In the genomic region with DNA sequence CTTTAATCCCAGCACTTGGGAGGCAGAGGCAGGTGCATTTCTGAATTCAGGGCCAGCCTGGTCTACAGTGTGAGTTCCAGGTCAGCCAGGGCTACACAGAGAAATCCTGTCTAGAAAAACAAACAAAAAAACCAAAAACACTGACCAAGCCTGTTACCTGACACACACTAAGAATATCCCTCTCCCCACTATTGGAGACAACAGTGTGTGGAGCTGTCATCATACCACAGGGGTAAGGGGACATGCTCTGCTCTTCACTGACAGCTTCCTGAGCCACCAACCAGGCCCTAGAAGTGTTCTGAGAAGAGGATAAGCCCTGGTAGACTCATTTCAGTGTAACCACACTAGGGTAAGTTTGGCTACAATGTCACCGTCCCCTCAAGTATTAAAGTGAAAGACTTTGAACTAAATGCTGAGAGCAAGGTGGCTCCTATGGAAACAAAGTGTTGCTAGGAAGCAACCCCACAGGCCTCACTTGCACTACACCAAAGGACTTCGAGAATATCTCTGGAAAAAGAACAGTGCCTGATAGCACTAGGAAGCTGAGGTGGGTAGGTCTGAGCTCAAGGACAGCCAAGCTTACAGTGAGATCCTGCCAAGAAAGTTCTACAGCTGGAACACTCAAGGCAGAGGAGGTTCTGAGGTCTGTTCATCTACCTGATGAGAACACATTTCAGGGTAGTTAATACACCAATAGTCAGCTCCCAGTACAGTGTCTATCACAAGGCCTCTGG, we compare ENCODE assay signal across 9 mouse cellular contexts. TPM values are rescaled to one million over a fixed set of nuclear protein-coding genes. Genes with fewer than 3 reads are reported as not detected.
DNase-seq lines count a peak whose midpoint lies in the region; ATAC-seq and TF ChIP-seq lines count a peak whose summit lies in the region.
"Had no signal": no experiment of that assay in that cellular context is flagged by ENCODE, and none has a peak within 500 bp of the region (broad histone marks: within the 10 kb centered on the region; RNA-seq: fewer than 3 reads in every experiment).

No protein-coding gene starts in this region.

- H3K4me1 ChIP-seq in erythroblast, embryonic 14.5 days (ENCODE audit: control insufficient read depth): peaks cover 39% of the 10 kb centered on the region
- peaks cover 37% of the 10 kb centered on the region for H3K4me1 ChIP-seq in hindbrain, embryonic 10.5 days (replicated peaks)
- peaks cover 21% of the 10 kb centered on the region for H3K4me1 ChIP-seq in liver, embryonic 16.5 days (ENCODE audit: control insufficient read depth, low read depth, low read length)

- peaks cover 3% of the 10 kb centered on the region for H3K9me3 ChIP-seq in erythroblast, embryonic 14.5 days (ENCODE audit: control insufficient read depth, low read length)
- H3K9me3 ChIP-seq in hindbrain, embryonic 10.5 days: no peaks in the 10 kb centered on the region
- H3K9me3 ChIP-seq in liver, embryonic 16.5 days (replicated peaks; ENCODE audit: control insufficient read depth, low read length): no peaks in the 10 kb centered on the region

- no peak for DNase-seq in hindbrain, embryonic 10.5 days (ENCODE audit: low spot score)
- no peak for DNase-seq in layer of hippocampus, adult 11-12 months (ENCODE audit: low spot score)
- no peak for DNase-seq in kidney, adult 9 months
- DNase-seq: adrenal gland, adult 2 months had no signal

- WGBS in hindbrain, embryonic 10.5 days: 79% methylated on average over 2 of the region's 2 CpGs
- WGBS in liver, embryonic 16.5 days (ENCODE audit: insufficient replicate concordance): 44% methylated on average over 2 of the region's 2 CpGs

- H3K4me2 ChIP-seq in liver, embryonic 16.5 days (ENCODE audit: low read depth, low read length): peak overlapping the region; percentile 83

- peak overlapping the region; percentile 96 for H3K4me3 ChIP-seq in erythroblast, embryonic 14.5 days (replicated peaks)
- peak overlapping the region; percentile 100 for H3K4me3 ChIP-seq in C2C12 (ENCODE audit: insufficient read depth, poor library complexity, severe bottlenecking)
- peak overlapping the region; percentile 99 for H3K4me3 ChIP-seq in hindbrain, embryonic 10.5 days
- H3K4me3 ChIP-seq in liver, embryonic 16.5 days (ENCODE audit: low read depth, low read length): peak overlapping the region; percentile 86

- peaks cover 66% of the 10 kb centered on the region for H3K36me3 ChIP-seq in erythroblast, embryonic 14.5 days (ENCODE audit: control insufficient read depth)
- H3K36me3 ChIP-seq in C2C12 (ENCODE audit: control insufficient read depth, insufficient read depth): peaks cover 65% of the 10 kb centered on the region
- peaks cover 64% of the 10 kb centered on the region for H3K36me3 ChIP-seq in hindbrain, embryonic 10.5 days
- H3K36me3 ChIP-seq in liver, embryonic 16.5 days (ENCODE audit: control insufficient read depth, insufficient read depth): peaks cover 46% of the 10 kb centered on the region

- H3K27me3 ChIP-seq in erythroblast, embryonic 14.5 days (ENCODE audit: control insufficient read depth): no peaks in the 10 kb centered on the region
- H3K27me3 ChIP-seq in C2C12 (ENCODE audit: control insufficient read depth, insufficient read depth, insufficient read length): no peaks in the 10 kb centered on the region
- H3K27me3 ChIP-seq in hindbrain, embryonic 10.5 days (ENCODE audit: insufficient read depth, poor library complexity, severe bottlenecking): no peaks in the 10 kb centered on the region
- no peaks in the 10 kb centered on the region for H3K27me3 ChIP-seq in liver, embryonic 16.5 days (ENCODE audit: control insufficient read depth, insufficient read depth, low read depth, low read length)

- H3K9ac ChIP-seq in liver, embryonic 16.5 days (ENCODE audit: low read depth, low read length): peak overlapping the region; percentile 90

- peaks cover 46% of the 10 kb centered on the region for H3K79me2 ChIP-seq in C2C12 (ENCODE audit: control insufficient read depth, insufficient read depth)

- peak overlapping the region; percentile 65 for H3ac ChIP-seq in C2C12 (ENCODE audit: control insufficient read depth, insufficient read length, low read depth)

- TF ChIP-seq CTCF in C2C12 (IDR thresholded peaks at IDR 0.05; ENCODE audit: control insufficient read depth, insufficient read depth, insufficient read length): no peak

- no peak for ATAC-seq in erythroblast, adult 5-6 weeks (replicated peaks; ENCODE audit: low FRiP score, poor library complexity, severe bottlenecking)
- no peak for ATAC-seq in liver, embryonic 16.5 days (ENCODE audit: low read depth)
- no peak for ATAC-seq in activated CD4-positive, CD25-positive, alpha-beta regulatory T cell, adult 4 months

- H3K79me3 ChIP-seq in C2C12 (ENCODE audit: low read depth): peaks cover 38% of the 10 kb centered on the region

- no peak overlapping the region for H3K27ac ChIP-seq in hindbrain, embryonic 10.5 days
- peak overlapping the region; percentile 48 for H3K27ac ChIP-seq in liver, embryonic 16.5 days (ENCODE audit: low read length)

TF ChIP-seq in C2C12, 6 proteins besides CTCF, POLR2A, EP300 and RAD21:
- TF ChIP-seq MYOG (IDR thresholded peaks at IDR 0.05; ENCODE audit: control insufficient read depth, extremely low read depth, insufficient read length) (no peak), CEBPB (IDR thresholded peaks at IDR 0.05; ENCODE audit: low read depth) (no peak), MAX (IDR thresholded peaks at IDR 0.05) (no peak), MYOD1 (IDR thresholded peaks at IDR 0.05; ENCODE audit: control insufficient read depth, insufficient read length, low read depth) (no peak), FOSL1 (IDR thresholded peaks at IDR 0.05; ENCODE audit: insufficient read depth, low read length, poor library complexity, severe bottlenecking) (no peak), USF1 (IDR thresholded peaks at IDR 0.05; ENCODE audit: low read depth) (no peak)

RNA-seq across cellular contexts. Expression of gene Rpl23, which starts 2.1 kb away (rescaled TPM):
- polyA plus RNA-seq in erythroblast, embryonic 14.5 days (2012): 22.6 and 32.2 TPM in 2 replicates
- 241 and 306 TPM in 2 replicates for total RNA-seq in erythroblast, adult 5-6 weeks (2015; ENCODE audit: low replicate concordance)
- total RNA-seq in erythroblast, adult 5-6 weeks (2017; ENCODE audit: low replicate concordance): 280 and 382 TPM in 2 replicates
- 1,391 TPM for polyA plus RNA-seq in C2C12 (2012; fragmentation: generic; extraction: Trizol)
- polyA plus RNA-seq in hindbrain, embryonic 10.5 days (2016; fragmentation: Nextera tagmentation; extraction: Ambion mirVana): 381 and 439 TPM in 2 replicates
- polyA plus RNA-seq in liver, embryonic 16.5 days (2015; fragmentation: Nextera tagmentation; extraction: Ambion mirVana): 232 and 261 TPM in 2 replicates
- 1,000 to 10,000 TPM; 1,077 to 1,095 TPM for polyA plus RNA-seq in activated CD4-positive, CD25-positive, alpha-beta regulatory T cell, adult 4 months (2017; shearing (Covaris generic))

RNA-seq across cellular contexts. Expression of gene 1700001P01Rik, which starts 4.4 kb away (rescaled TPM):
- not detected in 2 replicates for polyA plus RNA-seq in erythroblast, embryonic 14.5 days (2012)
- not detected in 2 replicates for total RNA-seq in erythroblast, adult 5-6 weeks (2015; ENCODE audit: low replicate concordance)
- not detected in 2 replicates for total RNA-seq in erythroblast, adult 5-6 weeks (2017; ENCODE audit: low replicate concordance)
- polyA plus RNA-seq in C2C12 (2012; fragmentation: generic; extraction: Trizol): 0.14 TPM
- polyA plus RNA-seq in hindbrain, embryonic 10.5 days (2016; fragmentation: Nextera tagmentation; extraction: Ambion mirVana): 0.37 and 0.80 TPM in 2 replicates
- polyA plus RNA-seq in liver, embryonic 16.5 days (2015; fragmentation: Nextera tagmentation; extraction: Ambion mirVana): not detected in 2 replicates
- under 1 TPM in 1 of 2 experiments, not detected in 1; 0.74 TPM for polyA plus RNA-seq in activated CD4-positive, CD25-positive, alpha-beta regulatory T cell, adult 4 months (2017; shearing (Covaris generic))
- polyA plus RNA-seq: adrenal gland, adult 2 months had no signal

RNA-seq across cellular contexts. Expression of gene Cwc25, which starts 13.8 kb away (rescaled TPM):
- polyA plus RNA-seq in erythroblast, embryonic 14.5 days (2012): 1.2 and 1.3 TPM in 2 replicates
- total RNA-seq in erythroblast, adult 5-6 weeks (2015; ENCODE audit: low replicate concordance): 7.1 and 15.4 TPM in 2 replicates
- 8.9 and 12.3 TPM in 2 replicates for total RNA-seq in erythroblast, adult 5-6 weeks (2017; ENCODE audit: low replicate concordance)
- polyA plus RNA-seq in C2C12 (2012; fragmentation: generic; extraction: Trizol): 8.7 TPM
- 19.4 and 20.6 TPM in 2 replicates for polyA plus RNA-seq in hindbrain, embryonic 10.5 days (2016; fragmentation: Nextera tagmentation; extraction: Ambion mirVana)
- polyA plus RNA-seq in liver, embryonic 16.5 days (2015; fragmentation: Nextera tagmentation; extraction: Ambion mirVana): 5.4 and 6.0 TPM in 2 replicates
- polyA plus RNA-seq in activated CD4-positive, CD25-positive, alpha-beta regulatory T cell, adult 4 months (2017; shearing (Covaris generic)): 10 to 100 TPM; 21.3 to 22.8 TPM

RNA-seq across cellular contexts. Expression of gene Lasp1, which starts 18.7 kb away (rescaled TPM):
- polyA plus RNA-seq in erythroblast, embryonic 14.5 days (2012): 0.41 and 0.56 TPM in 2 replicates
- total RNA-seq in erythroblast, adult 5-6 weeks (2015; ENCODE audit: low replicate concordance): 31.8 and 54.8 TPM in 2 replicates
- total RNA-seq in erythroblast, adult 5-6 weeks (2017; ENCODE audit: low replicate concordance): 28.4 and 129 TPM in 2 replicates
- polyA plus RNA-seq in C2C12 (2012; fragmentation: generic; extraction: Trizol): 219 TPM
- polyA plus RNA-seq in hindbrain, embryonic 10.5 days (2016; fragmentation: Nextera tagmentation; extraction: Ambion mirVana): 77.7 and 90.1 TPM in 2 replicates
- polyA plus RNA-seq in liver, embryonic 16.5 days (2015; fragmentation: Nextera tagmentation; extraction: Ambion mirVana): 32.3 and 38.3 TPM in 2 replicates
- polyA plus RNA-seq in activated CD4-positive, CD25-positive, alpha-beta regulatory T cell, adult 4 months (2017; shearing (Covaris generic)): 10 to 100 TPM; 44.4 to 52.4 TPM

RNA-seq across cellular contexts. Expression of gene Pip4k2b, which starts 35.6 kb away (rescaled TPM):
- polyA plus RNA-seq in erythroblast, embryonic 14.5 days (2012): 0.17 and 0.28 TPM in 2 replicates
- total RNA-seq in erythroblast, adult 5-6 weeks (2015; ENCODE audit: low replicate concordance): 3.3 and 4.0 TPM in 2 replicates
- total RNA-seq in erythroblast, adult 5-6 weeks (2017; ENCODE audit: low replicate concordance): 3.6 and 4.5 TPM in 2 replicates
- 28.3 TPM for polyA plus RNA-seq in C2C12 (2012; fragmentation: generic; extraction: Trizol)
- 1.8 and 2.0 TPM in 2 replicates for polyA plus RNA-seq in hindbrain, embryonic 10.5 days (2016; fragmentation: Nextera tagmentation; extraction: Ambion mirVana)
- 0.35 and 0.65 TPM in 2 replicates for polyA plus RNA-seq in liver, embryonic 16.5 days (2015; fragmentation: Nextera tagmentation; extraction: Ambion mirVana)
- 1 to 10 TPM; 2.0 to 2.3 TPM for polyA plus RNA-seq in activated CD4-positive, CD25-positive, alpha-beta regulatory T cell, adult 4 months (2017; shearing (Covaris generic))
